Mouse (Mus musculus) heart, postnatal 0 days (tissue): Measurements from ENCODE around the gene Dnajb14. TPM values are rescaled to one million over a fixed set of nuclear protein-coding genes. Genes with fewer than 3 reads are reported as not detected.

Experiments
- ATAC-seq: fragments of 200-750 bp; cut with Nextera tagmentation; 2 replicates; pipeline ENCODE4 v1.8.0; 2017; ENCODE audit warnings: low read depth, moderate number of reproducible peaks, moderate library complexity; ENCODE audit not compliant: insufficient read depth
- DNase-seq: peaks from one replicate; pipeline ENCODE4 v3.0.0-alpha.2; 2016; ENCODE audit warnings: low spot score
- H3K27ac ChIP-seq: fragments of 300-500 bp; sonication (generic); 2 replicates; pipeline ENCODE4 v1.5.1; 2014; ENCODE audit warnings: low read depth, mild to moderate bottlenecking
- H3K27me3 ChIP-seq: fragments of 300-500 bp; sonication (generic); 2 replicates; pipeline ENCODE4 v1.6.1; 2014; ENCODE audit warnings: low read length, mixed read lengths; ENCODE audit not compliant: control insufficient read depth, insufficient read depth
- H3K36me3 ChIP-seq: fragments of 300-500 bp; sonication (generic); replicated peaks from 2 replicates; pipeline ENCODE4 v1.6.1; 2014; ENCODE audit warnings: low read length, mixed read lengths; ENCODE audit not compliant: control insufficient read depth, insufficient read depth
- H3K4me1 ChIP-seq: fragments of 300-500 bp; sonication (generic); 2 replicates; pipeline ENCODE4 v1.6.1; 2014; ENCODE audit warnings: antibody characterized with exemption; ENCODE audit not compliant: control insufficient read depth, insufficient read depth
- H3K4me2 ChIP-seq: fragments of 300-500 bp; sonication (generic); 2 replicates; pipeline ENCODE4 v1.6.1; 2014; ENCODE audit warnings: low read depth, mild to moderate bottlenecking, low read length, moderate library complexity
- H3K4me3 ChIP-seq: fragments of 300-500 bp; sonication (generic); 2 replicates; pipeline ENCODE4 v1.5.1; 2014; ENCODE audit warnings: low read depth, low read length
- H3K9ac ChIP-seq: fragments of 300-500 bp; sonication (generic); replicated peaks from 2 replicates; pipeline ENCODE4 v1.6.1; 2014; ENCODE audit warnings: low read depth, low read length, mixed read lengths
- H3K9me3 ChIP-seq: fragments of 300-500 bp; sonication (generic); replicated peaks from 2 replicates; pipeline ENCODE4 v1.6.1; 2016; ENCODE audit warnings: low read length; ENCODE audit not compliant: control insufficient read depth
- CTCF ChIP-seq: IDR thresholded peaks from 2 replicates; pipeline ENCODE4 v1.5.1; 2016; ENCODE audit warnings: antibody characterized with exemption, control low read depth, low read depth
- EP300 ChIP-seq: IDR thresholded peaks from 2 replicates; pipeline ENCODE4 v1.6.1; 2016; ENCODE audit warnings: antibody characterized with exemption, low read depth
- whole genome bisulfite sequencing: fragments of 180-500 bp; shearing (Covaris S2); extraction: QIAGEN DNeasy Blood & Tissue Kit; methylation state at CpG from one replicate; pipeline ENCODE4 v1.1.7; 2014; 5-methylcytosine and 5-hydroxymethylcytosine counted together
- polyA plus RNA-seq: library from polyadenylated mRNA; unstranded; fragments of >200 nt; fragmentation: Nextera tagmentation; extraction: Ambion mirVana; gene quantifications from 2 replicates; pipeline ENCODE4 v1.2.1, GENCODE M21; 2015
- total RNA-seq: library from RNA; depleted of rRNA; stranded (reverse); fragments of >200 nt; gene quantifications from 2 replicates; pipeline ENCODE4 v1.2.3, GENCODE M21; 2014; ENCODE audit warnings: low replicate concordance

Gene Dnajb14
- total and polyA plus RNA-seq, 2 experiments from 2014 or later: 5.1 to 8.6 TPM

- Histone ChIP-seq H3K9ac (peak overlapping the region; percentile 49; the same call in 1 of the 2 replicates), H3K4me3 (peak overlapping the region; percentile 83), H3K27ac (peak overlapping the region; percentile 86), H3K9me3 (no peaks in the 10 kb centered on the region), H3K36me3 (no peaks in the 10 kb centered on the region), H3K4me1 (peaks cover 13% of the 10 kb centered on the region), H3K27me3 (no peaks in the 10 kb centered on the region), H3K4me2 (peak overlapping the region; percentile 58)
- 0 out of 2 replicates have a peak, but pooled peaks have one; percentile 40 for TF ChIP-seq EP300
- TF ChIP-seq CTCF: no peak
- DNase-seq (peak; percentile 73), ATAC-seq (0 out of 2 replicates have a peak, but pooled peaks have one; percentile 0)
- 38% methylated on average over 22 of the region's 22 CpGs for WGBS
Observed at GRCm38 (mm10) chr3:137863330-137864123, 3.9 kb upstream of the Dnajb14 start.

GRCm38 (mm10) chr3:137864124-137864987, 3.1 kb upstream of the Dnajb14 start, which contains the start of gene H2afz:
TSS of gene H2afz (plus strand) at chr3:137864487.
- under 1% methylated on average over 65 of the region's 115 CpGs for WGBS
- H3K9me3 ChIP-seq: no peaks in the 10 kb centered on the region
- H3K4me3 ChIP-seq: peak within 1 kb of the TSS; percentile 83
- H3K36me3 ChIP-seq: no peaks in the 10 kb centered on the region
- no peaks in the 10 kb centered on the region for H3K27me3 ChIP-seq
- peak within 1 kb of the TSS; percentile 77 for H3K4me2 ChIP-seq
- DNase-seq: peak; percentile 99
- ATAC-seq: peak; percentile 93
- no peak for TF ChIP-seq EP300
- no peak for TF ChIP-seq CTCF
- peaks cover 19% of the 10 kb centered on the region for H3K4me1 ChIP-seq
- peak within 1 kb of the TSS; percentile 95 for H3K27ac ChIP-seq
- H3K9ac ChIP-seq: peak within 1 kb of the TSS; percentile 89

GRCm38 (mm10) chr3:137864988-137865982, 2.2 kb upstream of the Dnajb14 start:
- Histone ChIP-seq H3K4me1 (peaks cover 18% of the 10 kb centered on the region), H3K27ac (peak overlapping the region; percentile 95), H3K9ac (peak overlapping the region; percentile 89), H3K9me3 (no peaks in the 10 kb centered on the region), H3K36me3 (no peaks in the 10 kb centered on the region), H3K4me3 (peak overlapping the region; percentile 83), H3K27me3 (no peaks in the 10 kb centered on the region), H3K4me2 (peak overlapping the region; percentile 77)
- TF ChIP-seq CTCF (peak; percentile 77), EP300 (no peak)
- under 1% methylated on average over 52 of the region's 74 CpGs for WGBS
- DNase-seq (peak; percentile 93), ATAC-seq (peak; percentile 25)

- peak overlapping the region; percentile 94 for H3K4me3 ChIP-seq
- H3K27me3 ChIP-seq: no peaks in the 10 kb centered on the region
- DNase-seq (no peak), ATAC-seq (no peak)
- peaks cover 8% of the 10 kb centered on the region; the same call in 1 of the 2 replicates for H3K4me1 ChIP-seq
- H3K27ac ChIP-seq: peak overlapping the region; percentile 98
- TF ChIP-seq EP300 (no peak), CTCF (no peak)
- no peaks in the 10 kb centered on the region for H3K9me3 ChIP-seq
- 4% methylated on average over 2 of the region's 2 CpGs for WGBS
- peak overlapping the region; percentile 98 for H3K9ac ChIP-seq
- peak overlapping the region; percentile 88 for H3K4me2 ChIP-seq
- no peaks in the 10 kb centered on the region for H3K36me3 ChIP-seq
Observed at GRCm38 (mm10) chr3:137867133-137867436, 390 bp upstream of the Dnajb14 start.
